In genomic region chr16:22765531-22765930, GRCm38 (mm10) we compare ENCODE assay signal across 18 mouse cellular contexts. TPM values are rescaled to one million over a fixed set of nuclear protein-coding genes. Genes with fewer than 3 reads are reported as not detected.
DNase-seq lines count a peak whose midpoint lies in the region.
"Had no signal": no experiment of that assay in that cellular context is flagged by ENCODE, and none has a peak within 500 bp of the region (broad histone marks: within the 10 kb centered on the region; RNA-seq: fewer than 3 reads in every experiment).

No protein-coding gene starts in this region.

- peak; percentile 24 to 45 for DNase-seq in heart, adult 18-20 months
- no peak for DNase-seq in heart, adult 11 months
- DNase-seq in heart, adult 9 months (ENCODE audit: low spot score in 2 of 2) = peak; percentile 15
- DNase-seq in heart, postnatal 14 days = no peak
- peak; percentile 11 for DNase-seq in NIH3T3 (ENCODE audit: low read depth)
- DNase-seq in skeletal muscle tissue, adult 2 months (ENCODE audit: low read depth, low spot score) = peak; percentile 17
- DNase-seq in layer of hippocampus, postnatal 14 days (ENCODE audit: low spot score in 2 of 2) = no peak
- DNase-seq: adrenal gland, adult 8-10 months; adrenal gland, postnatal 14 days; adrenal gland, postnatal 36 days; B cell, adult 2 months; cerebellum, adult 11-12 months; cerebellum, adult 2 months; cerebellum, adult 9-10 months; cerebellum, postnatal 10 days; cerebellum, postnatal 25 days had no signal

- intact Hi-C loops in heart, postnatal 14 days (cut with DNase I) = no loop called here

RNA-seq across cellular contexts. Expression of gene Crygs, which starts 45.8 kb away (rescaled TPM):
- total RNA-seq in heart, adult 18-20 months (2021) = not detected
- not detected for total RNA-seq in heart, postnatal 14 days (2021)
- not detected for total RNA-seq in layer of hippocampus, postnatal 14 days (2021)
- total RNA-seq: adrenal gland, adult 18-20 months; adrenal gland, adult 8-10 months; adrenal gland, postnatal 14 days; adrenal gland, postnatal 36 days; CH12.LX had no signal

Comparison
In these comparisons a context has a peak if more than half of its experiments do, and no peak if none do; other contexts are left out.
1. DNase-seq: peak in heart, adult 18-20 months (2 of 2), heart, adult 9 months (2 of 2), NIH3T3 (single experiment) and skeletal muscle tissue, adult 2 months (single experiment); none in heart, adult 11 months (single experiment), heart, postnatal 14 days (0 of 2) and layer of hippocampus, postnatal 14 days (0 of 2).